Mouse (Mus musculus) embryonic facial prominence, embryonic 12.5 days (tissue): ENCODE data around the gene Nudt19. TPM values are rescaled to one million over a fixed set of nuclear protein-coding genes. Genes with fewer than 3 reads are reported as not detected.

Experiments
- ATAC-seq: fragments of 200-750 bp; cut with Nextera tagmentation; 2 replicates; pipeline ENCODE4 v1.8.0; 2017; ENCODE audit not compliant: insufficient number of reproducible peaks, insufficient read depth, low FRiP score, low TSS enrichment
- H3K27ac ChIP-seq: fragments of 300-500 bp; sonication (generic); 2 replicates; pipeline ENCODE4 v1.5.1; 2016; ENCODE audit warnings: mild to moderate bottlenecking
- H3K27me3 ChIP-seq: fragments of 300-500 bp; sonication (generic); 2 replicates; pipeline ENCODE4 v1.6.1; 2016; ENCODE audit warnings: mild to moderate bottlenecking, moderate library complexity
- H3K36me3 ChIP-seq: fragments of 300-500 bp; sonication (generic); 2 replicates; pipeline ENCODE4 v1.6.1; 2016; ENCODE audit warnings: mild to moderate bottlenecking
- H3K4me1 ChIP-seq: fragments of 300-500 bp; sonication (generic); 2 replicates; pipeline ENCODE4 v1.6.1; 2016
- H3K4me2 ChIP-seq: fragments of 300-500 bp; sonication (generic); replicated peaks from 2 replicates; pipeline ENCODE4 v1.6.1; 2016; ENCODE audit warnings: mild to moderate bottlenecking, moderate library complexity
- H3K4me3 ChIP-seq: fragments of 300-500 bp; sonication (generic); 2 replicates; pipeline ENCODE4 v1.5.1; 2016; ENCODE audit warnings: mild to moderate bottlenecking
- H3K9ac ChIP-seq: fragments of 300-500 bp; sonication (generic); 2 replicates; pipeline ENCODE4 v1.6.1; 2016; ENCODE audit warnings: mild to moderate bottlenecking, moderate library complexity
- H3K9me3 ChIP-seq: fragments of 300-500 bp; sonication (generic); 2 replicates; pipeline ENCODE4 v1.6.1; 2016; ENCODE audit warnings: mild to moderate bottlenecking, moderate library complexity
- WGBS: fragments of 180-500 bp; shearing (Covaris S2); methylation state at CpG from one replicate; pipeline ENCODE4 v1.1.7; 2016; 5-methylcytosine and 5-hydroxymethylcytosine counted together
- polyA plus RNA-seq: library from polyadenylated mRNA; unstranded; fragments of >200 nt; fragmentation: Nextera tagmentation; extraction: Ambion mirVana; gene quantifications from 2 replicates; pipeline ENCODE4 v1.2.1, GENCODE M21; 2016

Gene Nudt19
- polyA plus RNA-seq: 45.6 and 48.9 TPM in 2 replicates

DNA sequence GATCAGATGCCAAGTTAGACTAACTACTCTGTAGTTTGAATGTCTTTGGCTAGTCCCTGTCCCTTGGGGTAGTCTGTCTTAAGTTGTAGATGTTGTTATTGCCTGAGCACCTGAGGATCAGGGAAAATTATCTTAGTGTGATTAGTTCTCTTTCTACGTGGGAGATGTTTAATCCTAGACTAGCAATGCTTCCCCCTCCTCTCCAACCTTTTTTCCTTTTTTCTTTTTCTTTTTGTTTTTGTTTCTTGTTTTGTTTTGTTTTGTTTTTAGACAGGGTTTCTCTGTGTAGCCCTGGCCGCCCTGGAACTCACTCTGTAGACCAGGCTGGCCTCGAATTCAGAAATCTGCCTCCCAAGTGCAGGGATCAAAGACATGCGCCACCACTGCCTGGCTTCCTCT, at the start of gene Nudt19:
Nudt19 (minus strand) TSS at position 100 of the 399 bp plus-strand sequence.
- peaks cover 5% of the 10 kb centered on the region; the same call in 1 of the 2 replicates for H3K4me1 ChIP-seq
- WGBS: 65% methylated on average over 4 of the region's 4 CpGs
- no peaks in the 10 kb centered on the region for H3K27me3 ChIP-seq
- H3K9ac ChIP-seq: peak within 1 kb of the TSS; percentile 87
- ATAC-seq: no peak
- peak within 1 kb of the TSS; percentile 82 for H3K4me2 ChIP-seq
- peak within 1 kb of the TSS; percentile 96 for H3K27ac ChIP-seq
- H3K36me3 ChIP-seq: no peaks in the 10 kb centered on the region
- H3K9me3 ChIP-seq: no peaks in the 10 kb centered on the region
- H3K4me3 ChIP-seq: peak within 1 kb of the TSS; percentile 57

DNA sequence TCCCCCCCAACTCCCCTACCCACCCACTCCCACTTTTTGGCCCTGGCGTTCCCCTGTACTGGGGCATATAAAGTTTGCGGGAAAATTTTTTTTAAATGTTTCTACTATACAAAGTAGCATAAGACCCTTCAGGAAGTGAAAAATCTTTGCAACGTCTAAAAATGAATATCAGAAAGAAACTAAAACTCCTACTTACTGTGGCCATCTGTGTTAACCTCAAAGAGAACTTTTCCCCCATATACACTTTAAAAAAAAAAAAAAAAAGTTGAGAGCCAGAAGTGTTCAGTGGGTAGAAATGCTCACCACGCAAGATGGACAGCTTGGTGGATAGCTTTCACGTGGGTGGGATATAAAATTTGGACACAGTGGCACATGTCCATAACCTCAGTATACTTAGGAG, 46.7 kb upstream of the Nudt19 start:
- peaks cover 46% of the 10 kb centered on the region for H3K36me3 ChIP-seq
- WGBS: 96% methylated on average over 5 of the region's 5 CpGs

DNA sequence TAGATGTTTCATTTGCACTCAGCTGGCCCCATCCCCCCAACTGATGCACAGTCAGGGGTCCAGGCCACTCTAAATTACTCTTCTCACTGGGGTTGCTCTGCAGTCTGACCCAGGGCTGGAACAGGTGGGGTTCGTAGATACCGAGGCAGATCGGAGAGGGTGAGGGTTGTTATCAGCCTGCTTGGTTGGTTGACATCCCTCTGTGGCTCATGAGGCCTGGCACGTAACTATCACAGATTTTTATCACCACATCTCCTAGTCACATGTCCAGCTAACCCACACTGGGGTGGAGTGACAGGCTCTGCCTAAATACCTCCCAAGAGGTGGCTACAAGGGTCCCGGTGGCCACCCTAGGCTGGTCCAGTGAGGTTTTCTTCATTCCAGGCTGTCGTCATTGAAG, 45.0 kb upstream of the Nudt19 start:
- Histone ChIP-seq H3K27ac (no peak overlapping the region), H3K4me1 (no peaks in the 10 kb centered on the region), H3K9me3 (no peaks in the 10 kb centered on the region), H3K27me3 (no peaks in the 10 kb centered on the region), H3K36me3 (peaks cover 32% of the 10 kb centered on the region), H3K4me3 (no peak overlapping the region), H3K4me2 (no peak overlapping the region), H3K9ac (no peak overlapping the region)
- 92% methylated on average over 6 of the region's 6 CpGs for WGBS
- ATAC-seq: no peak

More for the DNA sequence above, 46.7 kb upstream of the Nudt19 start:
- Histone ChIP-seq H3K4me3 (no peak overlapping the region), H3K27ac (no peak overlapping the region), H3K9ac (no peak overlapping the region), H3K4me1 (no peaks in the 10 kb centered on the region), H3K9me3 (no peaks in the 10 kb centered on the region), H3K27me3 (no peaks in the 10 kb centered on the region), H3K4me2 (no peak overlapping the region)
- ATAC-seq: no peak

DNA sequence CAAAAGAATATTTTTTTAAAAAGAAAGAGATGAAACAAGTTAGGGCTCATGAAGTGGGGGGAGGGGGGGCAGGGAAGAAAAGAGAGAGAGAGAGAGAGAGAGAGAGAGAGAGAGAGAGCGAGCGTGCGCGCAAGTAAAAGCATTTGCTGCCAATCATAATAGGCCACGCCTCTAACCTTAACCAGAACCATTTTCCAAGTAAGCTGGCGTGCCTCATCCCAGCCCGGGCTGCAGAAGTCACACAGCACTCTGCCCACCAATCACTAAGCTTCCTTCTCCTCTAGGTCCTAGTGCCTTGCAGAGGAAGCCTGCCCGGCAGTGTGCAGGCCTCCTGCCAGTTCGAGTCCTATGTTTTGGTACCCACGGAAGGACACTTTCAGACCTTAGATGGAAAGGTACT, 43.9 kb upstream of the Nudt19 start:
- H3K4me1 ChIP-seq: no peaks in the 10 kb centered on the region
- H3K27me3 ChIP-seq: no peaks in the 10 kb centered on the region
- H3K27ac ChIP-seq: no peak overlapping the region
- no peak overlapping the region for H3K4me3 ChIP-seq
- no peak overlapping the region for H3K9ac ChIP-seq
- H3K4me2 ChIP-seq: no peak overlapping the region
- no peak for ATAC-seq
- H3K9me3 ChIP-seq: no peaks in the 10 kb centered on the region
- peaks cover 38% of the 10 kb centered on the region for H3K36me3 ChIP-seq
- WGBS: 76% methylated on average over 10 of the region's 10 CpGs

DNA sequence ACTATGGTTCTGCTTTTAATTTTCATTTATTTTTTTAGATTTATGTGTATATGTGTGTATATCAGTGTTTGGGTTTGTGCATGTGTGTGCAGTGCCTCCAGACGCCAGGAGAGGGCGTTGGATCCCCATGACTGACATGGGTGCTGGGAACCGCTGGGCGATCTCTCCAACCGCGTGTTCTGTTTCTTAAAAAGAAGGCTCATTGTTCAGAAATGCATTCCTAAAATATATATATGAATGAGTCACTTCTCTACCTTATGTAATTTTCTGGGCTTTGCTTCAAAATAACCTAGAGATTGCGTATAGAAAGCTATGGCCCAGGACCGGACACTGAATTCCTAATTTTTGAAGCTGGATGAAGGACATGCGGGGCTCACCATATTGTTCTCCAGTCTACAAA, 43.4 kb upstream of the Nudt19 start:
- Histone ChIP-seq H3K4me3 (no peak overlapping the region), H3K4me2 (no peak overlapping the region), H3K9ac (no peak overlapping the region), H3K27me3 (no peaks in the 10 kb centered on the region), H3K36me3 (peaks cover 41% of the 10 kb centered on the region), H3K4me1 (no peaks in the 10 kb centered on the region), H3K9me3 (no peaks in the 10 kb centered on the region), H3K27ac (no peak overlapping the region)
- 94% methylated on average over 9 of the region's 9 CpGs for WGBS
- no peak for ATAC-seq

DNA sequence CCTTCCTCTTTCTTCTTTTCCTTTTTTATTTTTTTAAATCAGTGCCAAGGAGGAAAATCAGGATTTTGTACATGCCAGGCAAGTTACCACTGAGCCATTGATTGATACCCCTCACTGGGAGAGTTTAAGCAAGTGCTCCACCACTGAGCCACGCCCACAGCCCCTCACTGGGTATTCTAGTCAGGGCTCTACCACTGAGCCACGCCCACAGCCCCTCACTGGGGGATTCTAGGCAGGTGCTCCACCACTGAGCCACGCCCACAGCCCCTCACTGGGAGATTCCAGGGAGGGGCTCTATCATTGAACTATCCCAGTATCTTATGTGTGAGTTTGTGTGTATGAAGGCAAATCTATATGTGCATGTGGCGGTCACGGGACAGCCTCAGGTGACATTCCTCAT, 38.2 kb upstream of the Nudt19 start:
- Histone ChIP-seq H3K4me3 (no peak overlapping the region), H3K27ac (no peak overlapping the region), H3K4me2 (no peak overlapping the region), H3K36me3 (peaks cover 35% of the 10 kb centered on the region), H3K27me3 (no peaks in the 10 kb centered on the region), H3K9me3 (no peaks in the 10 kb centered on the region), H3K9ac (no peak overlapping the region), H3K4me1 (peaks cover 11% of the 10 kb centered on the region)
- WGBS: 91% methylated on average over 5 of the region's 5 CpGs
- no peak for ATAC-seq

DNA sequence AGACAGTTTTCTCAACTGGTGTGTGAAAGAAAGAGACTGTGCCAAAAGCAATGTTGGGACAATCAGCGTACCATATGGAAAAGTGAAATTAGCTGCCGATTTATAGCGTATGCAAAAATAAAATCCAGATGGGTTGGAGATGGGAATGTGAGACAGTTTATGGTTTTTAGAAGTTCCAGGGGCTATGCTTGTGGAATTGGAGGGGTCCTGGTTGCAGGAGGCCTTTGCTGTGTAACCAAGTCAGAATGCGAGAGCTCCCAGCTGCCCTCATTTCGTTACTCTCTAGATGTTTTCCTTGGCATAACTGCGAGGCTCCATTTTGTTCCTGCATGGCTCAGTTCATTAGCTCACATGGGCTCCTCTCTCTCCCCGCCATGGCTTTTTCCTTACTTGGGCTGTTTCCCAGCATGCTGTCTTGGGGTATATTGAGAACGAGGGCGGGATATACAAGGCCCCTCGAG, 34.7 kb upstream of the Nudt19 start:
- Histone ChIP-seq H3K9ac (no peak overlapping the region), H3K4me2 (no peak overlapping the region), H3K9me3 (no peaks in the 10 kb centered on the region), H3K27me3 (no peaks in the 10 kb centered on the region), H3K36me3 (peaks cover 29% of the 10 kb centered on the region), H3K4me1 (peaks cover 26% of the 10 kb centered on the region), H3K27ac (peak overlapping the region; percentile 80), H3K4me3 (no peak overlapping the region)
- no peak for ATAC-seq
- 58% methylated on average over 10 of the region's 10 CpGs for WGBS

DNA sequence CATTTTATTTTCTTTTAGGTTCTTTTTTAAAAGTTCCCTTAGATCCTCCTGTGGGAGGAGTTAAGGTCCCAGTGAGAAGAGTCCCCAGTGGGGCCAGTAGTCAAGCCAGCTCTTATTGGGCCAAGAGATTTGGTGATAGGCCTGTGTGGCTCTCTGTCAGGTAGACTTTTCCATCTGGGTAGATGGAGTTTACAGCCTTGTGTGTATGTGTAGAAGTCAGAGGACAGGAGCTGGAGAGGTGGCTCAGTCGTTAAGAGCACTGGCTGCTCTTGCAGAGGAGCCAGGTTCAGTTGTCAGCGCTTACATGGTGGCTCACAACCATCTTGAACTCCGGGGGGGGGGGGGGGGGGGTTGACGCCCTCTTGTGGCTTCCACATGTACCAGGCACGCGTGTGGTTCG, 33.4 kb upstream of the Nudt19 start:
- Histone ChIP-seq H3K36me3 (peaks cover 23% of the 10 kb centered on the region), H3K9me3 (no peaks in the 10 kb centered on the region), H3K4me2 (no peak overlapping the region), H3K4me3 (no peak overlapping the region), H3K9ac (no peak overlapping the region), H3K27ac (no peak overlapping the region), H3K4me1 (peaks cover 26% of the 10 kb centered on the region), H3K27me3 (peaks cover 9% of the 10 kb centered on the region)
- WGBS: 74% methylated on average over 7 of the region's 7 CpGs
- no peak for ATAC-seq

DNA sequence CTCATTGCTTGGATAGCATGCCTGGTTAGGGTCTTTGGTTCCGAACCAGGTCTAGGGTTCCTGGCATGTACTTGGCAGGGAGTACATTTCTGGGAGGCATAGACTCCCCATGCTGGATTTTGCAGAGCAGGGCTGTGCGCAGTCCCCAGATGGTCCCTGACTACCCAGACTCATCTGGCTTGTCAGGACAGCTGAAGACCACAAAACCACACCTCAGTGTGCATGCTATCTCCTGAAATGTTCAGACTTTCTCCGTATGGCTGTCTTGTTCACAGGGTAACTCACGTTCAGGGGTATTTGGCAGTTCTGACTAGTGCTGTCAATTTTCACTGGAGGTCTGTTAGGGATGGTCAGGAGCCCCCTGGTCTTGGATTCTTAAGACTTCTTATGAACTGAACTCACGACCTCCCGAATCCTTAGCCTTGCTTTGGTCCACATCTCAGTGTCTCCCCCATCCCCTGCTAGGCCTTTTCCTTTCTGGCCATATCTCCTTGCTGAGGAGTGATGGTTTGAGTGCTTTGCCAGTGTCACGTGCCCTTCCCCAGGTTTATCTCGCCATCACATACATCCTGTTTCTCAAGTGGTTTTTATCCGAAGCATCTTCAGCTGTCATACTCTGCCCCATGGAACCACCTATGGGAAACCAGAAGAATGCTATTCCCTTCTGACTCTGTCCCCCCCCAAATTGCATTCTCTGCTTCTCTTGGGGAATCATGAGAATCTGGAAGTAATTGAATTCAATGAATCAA, 32.8 kb upstream of the Nudt19 start:
- Histone ChIP-seq H3K9me3 (no peaks in the 10 kb centered on the region), H3K27ac (no peak overlapping the region), H3K4me2 (no peak overlapping the region), H3K36me3 (peaks cover 20% of the 10 kb centered on the region), H3K4me1 (peaks cover 26% of the 10 kb centered on the region), H3K4me3 (no peak overlapping the region), H3K27me3 (peaks cover 15% of the 10 kb centered on the region), H3K9ac (no peak overlapping the region)
- 84% methylated on average over 9 of the region's 9 CpGs for WGBS
- ATAC-seq: no peak

DNA sequence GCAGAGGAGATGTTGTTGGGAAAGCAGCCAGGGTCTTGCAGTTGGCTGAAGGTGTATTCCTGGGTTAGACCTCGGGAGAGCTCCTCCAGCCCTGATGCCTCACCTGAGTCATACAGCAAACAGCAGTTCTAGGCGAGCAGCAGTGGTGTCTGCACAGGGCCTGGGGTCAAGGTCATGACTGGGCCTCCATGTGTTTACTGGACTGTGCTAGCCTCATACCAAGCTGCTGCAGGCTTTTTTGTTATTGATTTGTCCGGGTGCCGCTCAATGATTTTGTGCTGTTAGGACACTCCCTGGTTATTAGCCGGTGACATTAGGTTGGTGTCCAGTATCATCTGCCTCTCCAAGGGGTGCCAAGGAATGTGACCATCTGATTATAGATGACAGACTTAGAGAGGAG, 31.6 kb upstream of the Nudt19 start:
- Histone ChIP-seq H3K27ac (no peak overlapping the region), H3K9me3 (no peaks in the 10 kb centered on the region), H3K27me3 (peaks cover 26% of the 10 kb centered on the region), H3K4me1 (peaks cover 26% of the 10 kb centered on the region), H3K4me3 (no peak overlapping the region), H3K9ac (no peak overlapping the region), H3K36me3 (peaks cover 10% of the 10 kb centered on the region), H3K4me2 (peak overlapping the region; percentile 99; the same call in 1 of the 2 replicates)
- WGBS: 80% methylated on average over 5 of the region's 5 CpGs
- ATAC-seq: no peak

DNA sequence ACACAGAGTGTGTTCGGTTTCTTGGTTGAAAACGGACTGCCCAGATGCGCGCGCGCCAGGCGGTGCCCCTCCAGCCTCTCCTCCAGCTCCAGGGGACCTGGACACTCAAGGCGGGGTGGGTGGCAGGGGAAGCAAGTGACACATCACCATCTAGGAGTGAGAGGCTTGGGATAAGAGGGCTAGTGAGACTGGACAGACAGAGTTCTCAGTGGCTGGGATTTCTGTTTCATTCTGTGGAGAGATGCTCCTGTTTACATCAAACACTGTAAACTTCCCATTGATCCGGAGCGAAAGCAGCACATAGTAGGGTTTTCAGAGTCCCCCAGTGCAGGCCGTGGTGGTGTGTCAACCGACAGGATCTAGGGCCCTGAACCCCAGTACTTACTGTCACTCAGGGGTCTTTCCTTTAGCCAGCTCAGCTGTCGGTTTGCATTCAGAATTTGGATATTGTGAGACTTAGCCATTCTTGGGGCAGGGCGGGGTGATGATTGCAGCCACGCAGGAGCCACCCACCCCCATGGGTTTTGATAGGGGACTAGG, 30.9 kb upstream of the Nudt19 start:
- peaks cover 26% of the 10 kb centered on the region for H3K4me1 ChIP-seq
- WGBS: 22% methylated on average over 15 of the region's 15 CpGs
- no peak overlapping the region for H3K27ac ChIP-seq
- H3K4me3 ChIP-seq: peak overlapping the region; percentile 94
- H3K27me3 ChIP-seq: peaks cover 31% of the 10 kb centered on the region
- peak overlapping the region; percentile 99 for H3K4me2 ChIP-seq
- H3K36me3 ChIP-seq: 0 out of 2 replicates have a peak, but pooled peaks cover 3% of the 10 kb centered on the region
- no peak for ATAC-seq
- peak overlapping the region; percentile 81 for H3K9ac ChIP-seq
- H3K9me3 ChIP-seq: no peaks in the 10 kb centered on the region
